13 mouse cellular contexts compared by ENCODE assay signal in the genomic region with DNA sequence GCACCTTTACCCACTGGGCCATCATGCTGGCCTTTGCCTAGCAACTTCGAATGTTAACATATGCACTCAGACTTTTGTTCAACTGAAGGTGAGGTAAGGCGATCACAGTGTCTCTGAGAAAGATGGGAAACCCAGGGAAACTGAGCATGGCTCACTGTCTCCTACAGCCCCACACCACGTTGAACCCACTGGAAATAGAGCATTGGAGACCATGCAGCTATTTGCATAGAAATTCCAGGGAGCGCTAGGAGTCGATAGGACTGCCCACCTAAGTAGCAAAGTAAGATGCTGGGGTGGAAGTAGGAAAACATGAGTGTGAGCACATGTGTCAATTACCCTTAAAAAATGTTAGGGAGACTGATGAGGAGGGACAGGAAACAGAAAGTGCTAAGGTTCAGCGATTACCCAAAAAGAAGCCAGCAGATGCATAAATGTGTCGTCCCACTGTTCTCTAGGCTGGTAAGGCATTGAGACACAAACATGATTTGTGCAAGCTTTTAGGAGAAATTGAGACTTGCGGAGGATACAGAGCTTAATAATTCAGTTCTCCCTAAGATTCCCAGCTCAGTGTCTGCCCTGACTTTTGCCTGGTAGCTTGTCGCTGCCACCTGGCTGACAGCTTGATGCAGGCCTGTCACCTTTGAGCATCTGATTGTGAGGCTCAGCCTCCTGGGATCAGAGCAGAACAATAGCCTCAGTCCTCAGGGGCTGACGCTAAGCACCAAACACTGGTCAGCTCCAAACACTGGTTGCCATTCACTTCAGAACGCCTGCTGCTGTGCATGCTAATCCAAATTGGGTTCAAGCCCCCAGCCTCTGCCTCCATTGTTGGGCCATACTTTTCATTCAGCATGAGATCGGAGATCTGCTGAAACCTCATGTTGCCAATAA.
DNase-seq lines count a peak whose midpoint lies in the region; ATAC-seq and TF ChIP-seq lines count a peak whose summit lies in the region.
"Had no signal": no experiment of that assay in that cellular context is flagged by ENCODE, and none has a peak within 500 bp of the region (broad histone marks: within the 10 kb centered on the region; RNA-seq: fewer than 3 reads in every experiment).

No protein-coding gene starts in this region.

- peak overlapping the region; percentile 83 for H3K27ac ChIP-seq in layer of hippocampus, adult 2 months
- peak overlapping the region; percentile 57 for H3K27ac ChIP-seq in embryonic facial prominence, embryonic 10.5 days (replicated peaks)
- peak overlapping the region; percentile 79 for H3K27ac ChIP-seq in hindbrain, embryonic 13.5 days
- peak overlapping the region; percentile 44; the same call in 1 of the 2 replicates for H3K27ac ChIP-seq in midbrain, postnatal 0 days (ENCODE audit: low read depth, low read length)
- H3K27ac ChIP-seq in liver, postnatal 0 days (ENCODE audit: low read depth), result no peak overlapping the region
- H3K27ac ChIP-seq: heart, embryonic 15.5 days; liver, embryonic 12.5 days had no signal

- no peak overlapping the region for H3K4me2 ChIP-seq in hindbrain, embryonic 13.5 days
- H3K4me2 ChIP-seq in midbrain, postnatal 0 days (ENCODE audit: low read depth, low read length, poor library complexity, severe bottlenecking), result no peak overlapping the region
- no peak overlapping the region for H3K4me2 ChIP-seq in liver, postnatal 0 days (ENCODE audit: low read depth, low read length)
- H3K4me2 ChIP-seq: heart, embryonic 15.5 days; liver, embryonic 12.5 days had no signal

- no peak overlapping the region for H3K4me3 ChIP-seq in layer of hippocampus, adult 2 months
- no peak overlapping the region for H3K4me3 ChIP-seq in embryonic facial prominence, embryonic 10.5 days
- H3K4me3 ChIP-seq in hindbrain, embryonic 13.5 days, result no peak overlapping the region
- no peak overlapping the region for H3K4me3 ChIP-seq in midbrain, postnatal 0 days (ENCODE audit: low read depth, low read length)
- H3K4me3 ChIP-seq in lung, adult 2 months (replicated peaks; ENCODE audit: extremely low read depth, low read depth, low read length), result no peak overlapping the region
- H3K4me3 ChIP-seq in liver, postnatal 0 days (ENCODE audit: low read depth, low read length), result no peak overlapping the region
- H3K4me3 ChIP-seq: heart, embryonic 15.5 days; liver, embryonic 12.5 days had no signal

- 32% methylated on average over 12 of the region's 12 CpGs for WGBS in embryonic facial prominence, embryonic 10.5 days
- 23% methylated on average over 12 of the region's 12 CpGs for WGBS in hindbrain, embryonic 13.5 days
- 25% methylated on average over 12 of the region's 12 CpGs for WGBS in midbrain, postnatal 0 days
- 63% methylated on average over 12 of the region's 12 CpGs for WGBS in lung, adult 2 months
- 53% methylated on average over 12 of the region's 12 CpGs for WGBS in liver, postnatal 0 days (ENCODE audit: insufficient replicate concordance)

- H3K9ac ChIP-seq in hindbrain, embryonic 13.5 days, result no peak overlapping the region
- H3K9ac ChIP-seq in midbrain, postnatal 0 days (replicated peaks; ENCODE audit: low read length, poor library complexity, severe bottlenecking), result no peak overlapping the region
- no peak overlapping the region for H3K9ac ChIP-seq in liver, postnatal 0 days (replicated peaks)
- H3K9ac ChIP-seq: heart, embryonic 15.5 days; liver, embryonic 12.5 days had no signal

- DNase-seq in layer of hippocampus, adult 2 months (ENCODE audit: low spot score in 2 of 2), result peak in 1 of 2 experiments; percentile 7
- no peak for DNase-seq in layer of hippocampus, postnatal 36 days
- DNase-seq in embryonic facial prominence, embryonic 10.5 days (ENCODE audit: low spot score), result peak; percentile 41
- DNase-seq in midbrain, postnatal 0 days (ENCODE audit: low spot score), result peak; percentile 69
- DNase-seq in heart, adult 18-20 months, result no peak
- no peak for DNase-seq in lung, adult 2 months
- no peak for DNase-seq in liver, postnatal 0 days
- DNase-seq: cerebellum, postnatal 36 days; kidney, adult 8-10 months had no signal

- TF ChIP-seq EP300 in liver, postnatal 0 days (IDR thresholded peaks at IDR 0.05; ENCODE audit: low read depth), result no peak

- no peak for TF ChIP-seq POLR2A in lung, adult 2 months (IDR thresholded peaks at IDR 0.05; ENCODE audit: borderline replicate concordance, extremely low read depth, low read depth, low read length)

- no peaks in the 10 kb centered on the region for H3K9me3 ChIP-seq in embryonic facial prominence, embryonic 10.5 days
- no peaks in the 10 kb centered on the region for H3K9me3 ChIP-seq in hindbrain, embryonic 13.5 days
- H3K9me3 ChIP-seq in midbrain, postnatal 0 days (ENCODE audit: low read length), result no peaks in the 10 kb centered on the region
- no peaks in the 10 kb centered on the region for H3K9me3 ChIP-seq in liver, postnatal 0 days (ENCODE audit: low read length)
- H3K9me3 ChIP-seq: heart, embryonic 15.5 days; liver, embryonic 12.5 days had no signal

- H3K36me3 ChIP-seq in embryonic facial prominence, embryonic 10.5 days (replicated peaks), result no peaks in the 10 kb centered on the region; the same call in 1 of the 2 replicates
- H3K36me3 ChIP-seq in hindbrain, embryonic 13.5 days, result no peaks in the 10 kb centered on the region
- H3K36me3 ChIP-seq in midbrain, postnatal 0 days (ENCODE audit: insufficient read depth, low read length), result no peaks in the 10 kb centered on the region
- no peaks in the 10 kb centered on the region for H3K36me3 ChIP-seq in liver, postnatal 0 days (replicated peaks; ENCODE audit: insufficient read depth, low read length)
- H3K36me3 ChIP-seq: heart, embryonic 15.5 days; liver, embryonic 12.5 days had no signal

- TF ChIP-seq CTCF in layer of hippocampus, adult 2 months (conservative IDR thresholded peaks at IDR 0.05), result no peak
- peak; percentile 37 for TF ChIP-seq CTCF in midbrain, postnatal 0 days (IDR thresholded peaks at IDR 0.05)
- TF ChIP-seq CTCF in lung, adult 2 months (IDR thresholded peaks at IDR 0.05; ENCODE audit: insufficient read depth, low read length), result no peak
- no peak for TF ChIP-seq CTCF in liver, postnatal 0 days (IDR thresholded peaks at IDR 0.05; ENCODE audit: low read depth)

- ATAC-seq in hindbrain, embryonic 13.5 days (ENCODE audit: low FRiP score), result peak; percentile 61; the same call in 1 of the 2 replicates
- peak; percentile 76 for ATAC-seq in midbrain, postnatal 0 days (ENCODE audit: low FRiP score)
- ATAC-seq in liver, postnatal 0 days, result no peak
- ATAC-seq: liver, embryonic 12.5 days; Patski had no signal

- H3K27me3 ChIP-seq in embryonic facial prominence, embryonic 10.5 days (replicated peaks; ENCODE audit: low read depth, poor library complexity, severe bottlenecking), result no peaks in the 10 kb centered on the region
- no peaks in the 10 kb centered on the region for H3K27me3 ChIP-seq in hindbrain, embryonic 13.5 days
- no peaks in the 10 kb centered on the region for H3K27me3 ChIP-seq in midbrain, postnatal 0 days (ENCODE audit: insufficient read depth, low read length)
- H3K27me3 ChIP-seq in liver, postnatal 0 days (ENCODE audit: insufficient read depth, low read length), result no peaks in the 10 kb centered on the region
- H3K27me3 ChIP-seq: liver, embryonic 12.5 days; Patski had no signal

- H3K4me1 ChIP-seq in embryonic facial prominence, embryonic 10.5 days, result peaks cover 29% of the 10 kb centered on the region
- peaks cover 40% of the 10 kb centered on the region for H3K4me1 ChIP-seq in hindbrain, embryonic 13.5 days (replicated peaks)
- no peaks in the 10 kb centered on the region for H3K4me1 ChIP-seq in midbrain, postnatal 0 days (ENCODE audit: insufficient read depth, low read length)
- H3K4me1 ChIP-seq in lung, adult 2 months (ENCODE audit: control insufficient read depth, insufficient read depth, low read length), result no peaks in the 10 kb centered on the region
- no peaks in the 10 kb centered on the region for H3K4me1 ChIP-seq in liver, postnatal 0 days (ENCODE audit: insufficient read depth)
- H3K4me1 ChIP-seq: heart, embryonic 15.5 days; liver, embryonic 12.5 days had no signal

Comparison
In these comparisons a context has a peak if more than half of its experiments do, and no peak if none do; other contexts are left out.
1. DNase-seq: peak in embryonic facial prominence, embryonic 10.5 days (single experiment) and midbrain, postnatal 0 days (single experiment); none in layer of hippocampus, postnatal 36 days (0 of 2), heart, adult 18-20 months (0 of 2), lung, adult 2 months (single experiment) and liver, postnatal 0 days (single experiment).